Mouse (Mus musculus) G1E (cell line): Measurements from ENCODE around the gene Lrrc26. TPM values are rescaled to one million over a fixed set of nuclear protein-coding genes. Genes with fewer than 3 reads are reported as not detected.

Source experiments
- ATAC-seq: 2 replicates; pipeline ENCODE4 v1.8.0; 2016; ENCODE audit warnings: mild to moderate bottlenecking; ENCODE audit not compliant: insufficient number of reproducible peaks, poor library complexity, low FRiP score, severe bottlenecking; ENCODE audit errors: extremely low read depth
- DNase-seq: peaks from one replicate; pipeline ENCODE4 v3.0.0; 2012; ENCODE audit warnings: low spot score
- H3K27me3 ChIP-seq: 2 replicates; pipeline ENCODE4 v1.6.1; 2012; ENCODE audit warnings: mild to moderate bottlenecking, low read length, inconsistent platforms; ENCODE audit not compliant: insufficient read depth
- H3K36me3 ChIP-seq: replicated peaks from 2 replicates; pipeline ENCODE3; 2012; ENCODE audit warnings: mild to moderate bottlenecking, inconsistent platforms
- H3K4me1 ChIP-seq: 2 replicates; pipeline ENCODE4 v1.6.1; 2012; ENCODE audit warnings: low read depth, low read length, inconsistent platforms, mixed read lengths; ENCODE audit not compliant: insufficient read depth
- H3K4me3 ChIP-seq: 2 replicates; pipeline ENCODE4 v1.5.1; 2012; ENCODE audit warnings: low read depth, mild to moderate bottlenecking, inconsistent platforms, low read length, moderate library complexity, mixed read lengths
- H3K9me3 ChIP-seq: replicated peaks from 2 replicates; pipeline ENCODE4 v1.6.1; 2012; ENCODE audit warnings: inconsistent platforms
- CTCF ChIP-seq: IDR thresholded peaks from 2 replicates; pipeline ENCODE4 v1.5.1; 2012; ENCODE audit warnings: low read depth, low read length, inconsistent platforms, mixed read lengths
- GATA1 ChIP-seq: IDR thresholded peaks from 2 replicates; pipeline ENCODE4 v1.6.1; 2012; ENCODE audit warnings: borderline replicate concordance, low read length, inconsistent platforms, mixed read lengths
- GATA2 ChIP-seq: IDR thresholded peaks from 2 replicates; pipeline ENCODE4 v1.6.1; 2012; ENCODE audit warnings: low read depth, low read length, inconsistent platforms, borderline replicate concordance
- POLR2AphosphoS5 ChIP-seq: IDR thresholded peaks from 2 replicates; pipeline ENCODE4 v1.6.1; 2012; ENCODE audit warnings: low read depth, low read length, inconsistent platforms; ENCODE audit not compliant: insufficient replicate concordance
- TAL1 ChIP-seq: conservative IDR thresholded peaks from 2 replicates; pipeline ENCODE4 v1.6.1; 2012; ENCODE audit warnings: low read depth, low read length, inconsistent platforms, mixed read lengths
- polyA plus RNA-seq: library from polyadenylated mRNA; stranded (reverse); fragments of >175 nt; gene quantifications from 2 replicates; pipeline ENCODE4 v1.2.3, GENCODE M21; 2012
- total RNA-seq, 2 experiments: library from RNA; stranded (forward) in 1 of 2; stranded (reverse) in 1 of 2; fragments of 200-1000 nt in 1 of 2; fragments of >200 nt in 1 of 2; fragmentation: Nextera tagmentation in 1 of 2; gene quantifications; 2 replicates each; pipeline ENCODE4 v1.2.3; 2014 to 2017

Gene Lrrc26
- total and polyA plus RNA-seq, 3 experiments, result not detected

DNA sequence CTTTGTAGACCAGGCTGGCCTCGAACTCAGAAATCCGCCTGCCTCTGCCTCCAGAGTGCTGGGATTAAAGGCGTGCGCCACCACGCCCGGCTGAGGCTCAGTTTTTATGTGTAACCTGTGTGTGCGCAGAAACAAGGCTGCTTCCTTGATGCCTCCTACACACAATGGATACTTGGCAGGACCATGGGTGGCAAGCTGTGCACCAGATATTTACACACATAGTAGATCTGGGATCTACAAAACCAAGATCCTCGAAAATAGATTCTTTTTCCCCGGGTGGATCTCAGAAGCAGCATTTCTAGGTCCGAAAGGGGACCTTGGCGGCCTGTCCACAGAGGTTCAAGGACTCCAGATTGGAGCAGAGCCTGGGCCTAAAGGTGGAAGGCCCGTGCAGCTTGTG is 27.8 kb upstream of the Lrrc26 start:
- ATAC-seq (no peak), DNase-seq (no peak)
- Histone ChIP-seq H3K36me3 (peaks cover 43% of the 10 kb centered on the region), H3K4me1 (peaks cover 65% of the 10 kb centered on the region), H3K9me3 (no peaks in the 10 kb centered on the region), H3K27me3 (no peaks in the 10 kb centered on the region), H3K4me3 (peak overlapping the region; percentile 89)
- TF ChIP-seq CTCF (no peak), POLR2AphosphoS5 (no peak), GATA2 (no peak), TAL1 (no peak), GATA1 (no peak)

DNA sequence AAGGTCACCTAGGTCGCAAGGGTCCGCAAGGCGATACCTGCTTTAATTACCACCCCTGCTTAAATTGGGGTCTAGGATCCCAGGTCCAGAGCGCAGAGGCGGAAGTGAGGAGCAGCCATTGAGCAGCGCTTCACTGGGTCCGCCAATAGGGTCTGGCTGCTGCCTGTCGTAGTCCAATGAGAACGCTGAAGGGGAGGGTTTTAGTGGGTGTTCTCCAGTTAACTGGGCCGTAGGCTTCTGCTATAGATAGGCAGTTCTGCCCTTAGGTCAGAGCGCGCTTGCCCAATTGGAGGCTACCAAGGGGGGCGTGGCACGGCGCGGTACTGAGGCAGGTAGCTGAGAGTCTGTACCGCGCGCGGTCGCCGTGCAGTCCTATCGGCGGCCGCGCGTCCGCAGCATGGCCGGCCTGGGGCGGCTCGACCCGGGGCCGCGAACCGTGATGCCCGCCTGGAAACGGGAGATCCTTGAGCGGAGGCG is 27.4 kb upstream of the Lrrc26 start, which contains the start of gene Tprn:
TSS of gene Tprn (plus strand) at position 328 of the 477 bp plus-strand sequence.
- TF ChIP-seq GATA1 (no peak), POLR2AphosphoS5 (no peak), CTCF (no peak), TAL1 (no peak), GATA2 (no peak)

DNA sequence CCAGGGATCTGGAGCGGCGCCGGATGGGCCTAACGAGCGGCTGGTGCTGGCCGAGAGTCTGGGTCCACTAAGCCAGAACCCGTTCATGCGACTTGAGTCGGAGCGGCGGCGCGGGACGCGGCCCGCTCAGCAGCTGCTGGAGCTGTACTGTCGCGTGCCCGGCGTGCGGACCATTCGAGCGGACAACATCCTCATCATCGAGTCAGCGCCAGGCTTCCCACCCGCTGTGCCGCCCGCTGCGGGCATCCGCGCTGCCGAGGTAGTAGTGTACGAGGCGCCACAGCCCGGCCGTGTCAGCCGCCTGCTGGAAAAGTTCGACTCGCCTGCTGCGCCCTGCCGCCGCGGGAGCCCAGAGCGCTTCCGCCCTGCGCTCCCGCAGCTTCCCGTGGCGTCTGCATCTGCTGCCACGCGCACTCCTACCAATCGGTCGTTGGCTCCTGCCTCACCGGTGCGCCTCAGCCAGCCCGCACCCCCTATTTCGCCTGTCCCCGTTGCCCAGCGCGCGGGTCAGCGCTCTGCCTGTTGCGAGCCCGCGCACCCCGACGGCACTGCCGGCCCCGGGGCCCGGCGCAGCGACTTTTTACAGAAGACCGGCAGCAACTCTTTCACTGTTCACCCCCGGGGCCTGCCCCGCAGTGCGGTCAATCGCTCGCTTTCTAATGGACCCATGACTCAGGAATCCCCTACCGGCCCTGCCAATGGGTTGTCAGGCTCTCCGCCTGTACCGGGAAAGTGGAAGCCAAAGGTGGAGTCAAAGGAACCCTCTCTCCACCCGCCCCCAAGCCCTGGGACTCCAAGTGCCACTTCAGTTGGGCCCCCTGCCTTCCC is 26.7 kb upstream of the Lrrc26 start:
- Histone ChIP-seq H3K36me3 (peaks cover 52% of the 10 kb centered on the region), H3K27me3 (no peaks in the 10 kb centered on the region), H3K4me3 (peak overlapping the region; percentile 89), H3K4me1 (peaks cover 70% of the 10 kb centered on the region), H3K9me3 (no peaks in the 10 kb centered on the region)
- TF ChIP-seq POLR2AphosphoS5 (no peak), GATA1 (no peak), GATA2 (no peak), TAL1 (no peak), CTCF (no peak)
- ATAC-seq (no peak), DNase-seq (no peak)

More for the DNA sequence above, 27.4 kb upstream of the Lrrc26 start, which contains the start of gene Tprn:
- ATAC-seq (peak; percentile 98), DNase-seq (peak; percentile 99)
- H3K4me1 ChIP-seq, result peaks cover 66% of the 10 kb centered on the region
- H3K27me3 ChIP-seq, result no peaks in the 10 kb centered on the region
- no peaks in the 10 kb centered on the region for H3K9me3 ChIP-seq
- H3K4me3 ChIP-seq, result peak within 1 kb of the TSS; percentile 89
- H3K36me3 ChIP-seq, result peaks cover 45% of the 10 kb centered on the region

DNA sequence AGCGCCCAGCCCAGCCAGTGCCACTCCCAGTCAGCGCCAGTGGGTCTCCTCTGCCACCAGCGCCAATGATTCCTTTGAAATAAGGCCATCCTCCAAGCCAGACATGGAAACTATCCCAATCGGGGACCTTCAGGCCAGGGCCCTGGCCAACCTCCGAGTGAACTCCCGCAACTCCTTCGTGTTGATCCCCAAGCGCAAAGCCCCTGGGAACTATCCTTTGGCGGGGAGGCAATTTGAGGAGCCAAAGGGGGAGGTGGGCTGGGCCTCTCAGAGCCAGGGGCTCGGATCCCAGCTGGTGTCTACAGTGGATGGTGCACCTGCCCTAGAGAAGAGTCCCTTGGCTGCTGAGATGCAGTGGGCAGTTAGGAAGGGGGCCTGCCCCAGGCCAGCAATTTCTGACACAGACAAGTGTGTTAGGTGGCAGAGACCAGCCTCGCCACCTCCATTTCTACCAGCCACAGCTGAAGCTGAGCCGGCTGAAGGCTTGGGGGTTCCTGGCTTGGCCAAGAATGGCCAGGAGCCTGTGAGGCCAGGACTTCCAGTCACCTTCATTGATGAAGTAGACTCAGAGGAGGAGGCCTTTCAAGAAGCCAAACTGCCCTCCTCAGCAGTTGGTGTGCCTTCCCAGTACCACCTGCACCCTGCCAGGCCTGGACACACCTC is 26.0 kb upstream of the Lrrc26 start:
- no peak for ATAC-seq
- no peak for DNase-seq
- TF ChIP-seq TAL1 (no peak), POLR2AphosphoS5 (no peak), CTCF (no peak), GATA2 (no peak), GATA1 (no peak)
- peaks cover 56% of the 10 kb centered on the region for H3K36me3 ChIP-seq
- no peaks in the 10 kb centered on the region for H3K9me3 ChIP-seq
- H3K27me3 ChIP-seq, result no peaks in the 10 kb centered on the region
- H3K4me3 ChIP-seq, result peak overlapping the region; percentile 89
- peaks cover 74% of the 10 kb centered on the region for H3K4me1 ChIP-seq

DNA sequence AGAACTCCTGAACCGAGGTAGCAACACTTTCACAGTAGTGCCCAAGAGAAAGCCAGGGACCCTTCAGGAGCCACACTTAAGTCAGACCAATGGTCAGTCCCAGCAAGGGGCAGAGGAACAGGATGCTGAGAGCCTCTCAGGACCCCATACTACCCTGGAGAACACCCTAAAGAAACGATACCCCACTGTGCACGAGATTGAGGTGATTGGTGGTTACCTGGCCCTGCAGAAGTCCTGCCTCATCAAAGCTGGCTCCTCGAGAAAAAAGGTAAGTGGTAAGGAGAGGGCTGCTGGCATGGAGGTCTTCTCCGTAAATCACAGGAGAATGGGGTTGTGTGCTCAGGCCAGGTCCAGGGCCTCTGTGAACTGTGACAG is 25.4 kb upstream of the Lrrc26 start:
- ATAC-seq, result no peak
- TF ChIP-seq TAL1 (no peak), GATA1 (no peak), CTCF (no peak), GATA2 (no peak), POLR2AphosphoS5 (no peak)
- Histone ChIP-seq H3K9me3 (no peaks in the 10 kb centered on the region), H3K4me3 (peak overlapping the region; percentile 89; the same call in 1 of the 2 replicates), H3K4me1 (peaks cover 79% of the 10 kb centered on the region), H3K27me3 (no peaks in the 10 kb centered on the region), H3K36me3 (peaks cover 60% of the 10 kb centered on the region)
- no peak for DNase-seq

DNA sequence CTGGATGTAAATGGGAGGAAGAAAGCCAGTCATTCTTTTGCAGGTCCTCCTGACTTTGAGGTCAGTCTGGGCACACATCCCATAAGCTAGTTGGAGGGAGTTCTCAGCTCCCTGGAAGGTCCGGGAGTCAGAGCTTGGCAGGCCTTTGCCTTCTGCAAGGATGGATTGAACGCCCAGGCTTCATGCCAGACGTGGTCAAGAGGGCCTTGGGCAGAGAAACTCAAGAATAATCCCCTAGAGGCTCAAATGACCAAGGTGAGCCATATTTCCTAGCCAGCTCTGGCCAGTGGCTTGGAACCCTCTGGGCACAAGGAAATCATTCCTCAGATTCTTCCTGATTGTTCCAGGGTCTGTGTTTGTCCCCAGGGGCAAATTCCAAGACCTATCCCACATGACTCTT is 24.9 kb upstream of the Lrrc26 start:
- ATAC-seq (no peak), DNase-seq (no peak)
- no peaks in the 10 kb centered on the region for H3K27me3 ChIP-seq
- peak overlapping the region; percentile 89; the same call in 1 of the 2 replicates for H3K4me3 ChIP-seq
- H3K36me3 ChIP-seq, result peaks cover 63% of the 10 kb centered on the region
- peaks cover 83% of the 10 kb centered on the region for H3K4me1 ChIP-seq
- H3K9me3 ChIP-seq, result no peaks in the 10 kb centered on the region
- TF ChIP-seq GATA2, result no peak
- TF ChIP-seq POLR2AphosphoS5, result no peak
- no peak for TF ChIP-seq GATA1
- TF ChIP-seq CTCF, result no peak
- TF ChIP-seq TAL1, result no peak
